Mouse (Mus musculus): Measurements from ENCODE around the gene Aktip.

The Aktip gene

DNA sequence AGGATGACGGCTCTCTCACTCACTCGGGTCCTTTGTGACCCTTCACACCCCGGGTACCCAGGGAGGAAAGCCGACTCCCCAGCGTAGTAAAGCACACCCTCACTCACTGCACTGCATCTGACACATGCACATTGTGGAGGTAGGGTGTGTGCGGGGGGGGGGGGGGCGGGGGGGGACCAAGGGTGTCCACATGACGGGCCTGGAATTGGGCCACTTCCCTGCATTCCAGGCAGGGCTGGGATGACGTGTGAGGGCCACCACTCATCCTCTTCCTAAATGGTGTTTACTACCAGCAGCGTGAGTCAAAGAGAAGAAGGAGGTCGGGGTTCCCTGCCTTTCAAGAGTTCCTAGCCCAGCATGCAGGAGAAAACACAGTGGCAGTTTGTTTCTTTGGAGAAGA, 11.6 kb downstream of the Aktip start:
- DNase-seq: no peak

DNA sequence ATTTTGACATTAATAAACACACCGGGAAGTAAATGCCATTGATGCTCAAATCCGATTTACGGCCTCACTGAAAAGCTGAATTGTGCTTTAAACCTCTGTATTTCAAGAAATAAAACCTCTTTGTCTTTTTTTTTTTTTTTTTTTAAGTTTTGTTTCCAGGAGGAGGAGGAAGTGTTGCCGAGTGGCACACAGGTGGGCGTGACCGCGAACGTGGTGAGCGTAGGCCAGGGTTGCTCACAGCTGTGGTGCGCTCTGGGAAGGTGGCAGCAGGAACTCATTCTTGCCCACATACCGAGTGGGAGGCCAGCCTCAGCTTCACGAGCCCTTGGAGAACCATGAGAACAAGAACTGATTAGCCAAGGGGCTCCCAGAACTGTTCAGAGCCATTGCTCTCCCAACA, 13.4 kb downstream of the Aktip start:
- no peak for DNase-seq

DNA sequence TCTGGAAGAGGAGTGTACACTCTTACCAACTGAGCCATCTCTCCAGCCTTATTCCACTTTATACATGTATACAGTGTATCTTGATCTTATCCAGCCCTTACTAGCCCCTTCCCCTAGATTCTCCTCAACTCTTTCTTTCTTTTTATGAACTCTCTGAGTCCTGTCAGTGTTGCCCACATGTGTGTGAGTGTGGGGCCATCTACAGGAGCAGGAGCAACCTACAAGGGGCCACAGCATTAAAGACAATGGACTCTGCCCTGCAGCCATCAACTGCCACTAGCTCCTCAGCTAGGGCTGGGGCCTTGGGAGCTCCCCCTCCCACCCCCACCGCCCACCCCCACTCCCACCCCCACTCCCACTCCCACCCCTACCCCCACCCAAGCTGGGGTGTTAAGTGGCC, 22.1 kb downstream of the Aktip start:
- DNase-seq: no peak

DNA sequence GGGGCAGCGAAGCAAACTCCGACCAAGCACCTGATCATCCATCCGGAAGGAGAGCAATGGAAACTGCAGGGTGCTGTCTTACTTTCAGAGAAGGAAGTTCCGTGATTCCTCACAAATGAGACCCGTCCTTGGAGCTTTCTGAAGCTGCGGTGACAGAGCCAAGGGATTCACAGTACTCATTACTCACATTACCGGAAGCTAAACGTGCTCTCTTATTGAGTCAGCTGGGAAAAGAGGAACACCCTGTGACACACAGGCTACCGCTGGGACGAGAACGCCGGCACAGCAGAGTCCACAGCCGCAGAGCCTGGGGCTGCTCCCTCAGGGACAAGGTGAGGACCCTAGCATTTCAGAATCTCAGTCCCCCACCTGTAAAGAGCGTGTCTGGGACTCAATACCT, 23.6 kb downstream of the Aktip start:
- DNase-seq: no peak

DNA sequence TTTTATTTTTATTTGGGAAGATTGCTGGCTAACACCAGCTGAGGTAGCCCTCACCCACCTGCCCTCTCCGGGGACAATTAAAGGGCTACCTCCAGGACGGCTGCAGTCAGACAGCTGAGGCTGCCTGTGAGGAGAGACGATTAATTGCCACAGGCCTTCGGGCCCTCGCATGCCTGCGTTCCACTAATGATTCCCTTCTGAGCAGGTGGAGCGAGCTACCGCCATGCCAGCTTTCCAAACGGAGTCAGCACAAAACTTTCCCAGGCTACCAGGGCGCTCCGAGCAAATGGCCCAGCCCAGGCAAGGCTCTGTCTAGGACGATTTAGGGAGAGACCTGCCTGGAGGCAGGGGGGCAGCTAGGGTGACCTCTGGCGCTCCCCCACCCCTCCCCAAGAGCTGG, 28.2 kb downstream of the Aktip start:
- DNase-seq: no peak

DNA sequence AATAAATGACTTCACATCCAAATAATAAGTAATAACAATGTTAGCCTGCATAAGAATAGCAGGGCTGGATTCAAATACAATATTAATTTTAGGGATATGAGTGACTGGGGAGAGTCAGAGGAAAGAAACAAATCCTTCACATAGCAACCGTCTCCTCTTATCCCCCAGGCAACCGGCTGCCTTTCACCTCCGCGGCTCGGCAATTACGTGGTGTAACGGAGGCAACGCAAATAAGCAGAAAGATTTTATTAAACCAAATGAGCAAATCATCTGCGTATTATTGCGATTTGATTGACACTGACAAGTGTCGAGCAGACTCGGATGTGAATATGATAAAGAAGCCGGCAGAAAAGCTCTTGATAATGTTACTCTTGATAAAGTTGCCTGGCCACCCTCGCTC, 28.9 kb downstream of the Aktip start:
- no peak for DNase-seq

DNA sequence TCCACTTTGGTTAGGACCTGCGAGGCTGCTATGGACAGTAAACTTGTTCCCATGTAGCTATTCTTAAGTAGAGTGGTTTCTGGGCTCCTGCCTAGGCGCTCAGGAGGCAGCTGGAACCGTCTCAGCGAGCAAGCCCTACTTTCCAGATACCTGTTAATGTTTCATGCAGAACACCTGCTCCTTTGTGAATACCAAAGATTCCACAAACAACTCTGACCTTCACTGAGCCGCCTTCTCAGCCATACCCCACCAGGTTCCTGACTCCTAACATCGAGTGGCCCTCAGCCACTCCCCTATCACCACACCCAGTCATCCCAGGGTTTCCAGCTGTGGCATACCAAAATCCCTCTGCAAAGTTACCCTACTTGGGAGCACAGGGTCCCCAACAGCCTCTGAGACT, 29.6 kb downstream of the Aktip start:
- peak; percentile 31 for DNase-seq

DNA sequence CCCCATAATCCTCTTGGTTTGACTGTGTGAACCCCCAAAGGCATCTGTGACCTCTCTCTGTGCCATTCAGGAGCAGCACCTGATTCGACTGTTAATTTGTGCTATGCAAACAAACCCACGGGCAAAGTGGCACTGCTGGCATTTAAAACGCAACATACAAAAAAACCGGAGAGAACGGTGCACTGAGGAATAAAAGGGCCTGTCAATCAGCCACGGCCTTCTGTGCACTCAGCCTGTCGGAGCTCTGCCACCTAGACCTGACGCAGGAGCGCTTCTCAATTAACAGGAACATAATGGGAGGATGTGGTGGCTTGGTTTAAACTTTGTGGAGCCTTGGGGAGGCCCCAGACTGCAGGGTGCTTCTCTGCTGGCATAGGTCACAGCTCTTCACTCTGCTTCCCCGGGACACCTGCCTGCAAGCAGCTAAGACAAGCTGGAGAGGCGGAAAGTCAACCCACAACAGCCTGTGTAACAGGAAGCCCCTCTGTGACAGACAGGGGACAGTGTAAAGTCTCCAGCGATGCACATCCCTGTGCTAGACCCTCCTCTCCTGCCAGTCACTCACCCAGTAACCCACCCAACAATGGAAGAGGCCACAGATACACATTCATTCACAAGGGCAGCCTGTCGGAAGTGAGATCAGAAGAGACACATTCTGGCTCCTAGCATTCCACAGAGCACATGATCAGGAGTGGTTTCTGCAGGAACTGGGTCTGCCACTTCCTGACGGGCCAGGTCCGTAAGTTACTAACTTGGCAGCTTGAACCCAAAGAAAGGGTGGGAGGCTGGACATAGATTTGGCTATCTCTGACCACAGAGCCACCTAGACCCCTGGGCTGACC, 39.6 kb downstream of the Aktip start:
- no peak for DNase-seq

DNA sequence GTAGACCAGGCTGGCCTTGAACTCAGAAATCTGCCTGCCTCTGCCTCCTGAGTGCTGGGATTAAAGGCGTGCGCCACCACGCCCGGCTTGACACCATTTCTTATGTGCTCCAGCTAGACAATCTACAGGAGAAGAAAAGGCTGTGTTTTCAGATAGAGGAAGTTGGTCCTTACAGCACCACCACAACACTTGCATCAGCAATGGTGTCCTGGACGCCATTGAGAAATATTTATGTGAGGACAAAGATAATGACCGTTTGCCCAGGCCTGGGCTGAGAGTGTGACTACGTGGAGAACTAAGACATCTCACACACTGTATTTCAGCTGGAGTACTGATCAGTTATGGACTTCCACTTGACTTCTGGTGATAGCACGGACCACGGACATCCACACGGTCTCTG, 41.2 kb downstream of the Aktip start:
- no peak for DNase-seq

DNA sequence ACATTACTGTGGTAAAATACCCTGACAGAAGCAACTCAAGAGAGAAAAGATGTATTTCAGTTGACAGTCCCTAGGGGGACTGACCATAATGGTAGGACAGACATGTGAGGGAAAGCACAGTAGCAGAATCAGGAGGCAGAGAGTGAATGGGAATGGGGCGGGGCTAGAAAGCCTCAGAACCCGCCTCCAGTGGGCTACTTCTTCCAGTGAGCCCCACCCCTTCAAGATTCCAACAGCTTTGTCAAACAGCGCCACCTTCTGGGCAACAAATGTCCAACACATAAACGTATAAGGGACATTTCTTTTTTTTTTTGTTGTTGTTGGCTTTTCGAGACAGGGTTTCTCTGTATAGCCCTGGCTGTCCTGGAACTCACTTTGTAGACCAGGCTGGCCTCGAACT, 45.2 kb downstream of the Aktip start:
- DNase-seq: peak; percentile 71

DNA sequence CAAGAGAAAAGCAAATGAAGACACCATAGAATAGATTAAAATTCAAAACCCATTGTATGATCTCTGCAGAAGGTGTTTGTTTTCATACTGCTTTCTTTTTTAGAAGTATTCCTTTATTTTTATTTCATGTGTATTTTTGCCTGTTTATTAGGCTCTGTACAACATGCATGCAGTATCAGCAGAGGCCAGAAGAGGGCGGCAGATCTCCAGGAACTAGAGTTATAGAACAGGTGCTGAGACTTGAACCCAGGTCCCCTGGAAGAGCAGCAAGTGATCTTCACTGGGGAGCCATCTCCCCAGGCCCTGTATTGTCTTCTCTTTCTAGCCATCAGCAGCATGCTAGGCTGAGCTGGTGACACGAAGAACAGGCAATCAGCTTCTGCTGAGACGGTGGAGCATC, 45.9 kb downstream of the Aktip start:
- no peak for DNase-seq

DNA sequence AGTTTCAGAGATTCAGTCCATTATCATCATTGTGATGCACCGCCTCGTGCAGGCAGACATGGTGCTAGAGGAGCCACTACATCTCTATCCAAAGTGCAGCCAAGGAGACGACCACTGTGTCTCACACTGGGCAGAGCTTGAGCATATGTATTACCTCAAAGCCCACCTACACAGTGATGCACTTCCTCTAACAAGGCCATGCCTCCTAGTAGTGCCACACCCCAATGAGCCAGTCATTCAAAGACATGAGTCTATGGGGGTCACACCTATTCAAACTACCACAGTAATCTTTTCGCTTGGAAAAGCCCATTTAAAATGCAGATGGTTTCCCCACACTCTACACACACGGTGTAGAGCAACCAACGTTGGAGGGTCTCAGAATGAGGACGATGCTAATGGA, 48.2 kb downstream of the Aktip start:
- no peak for DNase-seq

DNA sequence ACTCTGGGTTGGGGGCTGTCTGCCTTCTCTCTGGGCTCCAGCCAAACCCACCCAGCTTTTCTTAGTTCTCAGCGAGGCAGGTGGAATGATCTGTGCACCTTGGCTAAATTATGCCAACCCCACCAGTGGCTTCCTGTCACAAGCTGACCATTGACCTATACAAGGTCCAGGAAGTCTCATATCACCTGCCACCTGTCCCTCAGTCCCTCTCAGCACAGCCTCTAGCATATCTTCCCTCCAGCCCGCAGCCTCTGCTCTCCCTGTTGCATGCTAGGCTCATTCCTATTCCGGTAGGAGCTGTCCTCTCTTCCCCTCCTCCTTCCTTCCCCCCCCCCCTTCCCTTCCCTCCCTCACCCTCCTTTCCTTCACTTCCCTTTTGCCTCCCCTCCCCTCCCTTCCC, 50.5 kb downstream of the Aktip start:
- no peak for DNase-seq

DNA sequence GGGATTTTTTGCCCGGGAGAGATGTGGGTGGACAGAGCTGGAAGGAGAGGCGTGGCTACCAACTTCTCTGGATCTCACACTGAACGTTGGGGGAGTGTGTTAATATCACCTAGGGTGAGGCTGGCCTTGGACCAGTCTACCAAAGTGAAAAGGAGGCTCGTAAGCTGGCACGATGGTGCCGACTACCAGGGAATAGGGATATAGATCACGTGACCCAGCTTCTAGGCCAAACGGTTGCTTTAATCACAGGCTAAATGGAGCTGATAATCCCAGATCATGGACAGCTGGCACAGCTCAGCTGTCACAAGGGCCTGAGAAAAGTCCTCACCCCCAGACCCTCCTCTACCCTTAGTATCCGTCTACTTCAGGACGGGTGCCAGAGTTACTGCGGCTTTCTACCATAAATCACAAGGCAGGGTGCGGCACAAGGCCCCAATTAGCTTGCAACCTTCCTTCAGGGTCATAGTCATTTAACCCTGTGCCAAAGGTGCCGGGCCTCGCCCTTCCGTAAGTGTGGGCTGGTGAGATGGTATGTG, 51.1 kb downstream of the Aktip start:
- DNase-seq: peak; percentile 63

DNA sequence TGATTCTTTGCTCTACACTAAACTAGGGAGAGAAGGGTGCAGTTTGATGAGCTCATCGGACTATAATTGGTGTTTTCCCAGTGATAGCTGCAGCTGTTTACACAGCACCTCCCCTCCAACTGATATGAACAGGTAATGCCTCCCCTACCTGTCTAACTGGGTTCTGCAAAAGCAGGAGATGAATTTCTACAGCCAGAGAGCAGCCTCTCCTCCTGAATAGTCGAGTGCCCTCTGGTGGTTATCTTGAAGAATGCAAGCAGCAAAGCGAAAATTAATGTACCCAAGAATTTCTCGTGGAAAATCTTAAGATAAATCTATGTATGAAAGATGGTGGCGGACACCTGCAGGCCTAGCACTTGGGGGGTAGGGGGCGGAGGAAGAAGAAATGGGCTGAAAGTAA, 52.1 kb downstream of the Aktip start:
- DNase-seq: peak; percentile 61

DNA sequence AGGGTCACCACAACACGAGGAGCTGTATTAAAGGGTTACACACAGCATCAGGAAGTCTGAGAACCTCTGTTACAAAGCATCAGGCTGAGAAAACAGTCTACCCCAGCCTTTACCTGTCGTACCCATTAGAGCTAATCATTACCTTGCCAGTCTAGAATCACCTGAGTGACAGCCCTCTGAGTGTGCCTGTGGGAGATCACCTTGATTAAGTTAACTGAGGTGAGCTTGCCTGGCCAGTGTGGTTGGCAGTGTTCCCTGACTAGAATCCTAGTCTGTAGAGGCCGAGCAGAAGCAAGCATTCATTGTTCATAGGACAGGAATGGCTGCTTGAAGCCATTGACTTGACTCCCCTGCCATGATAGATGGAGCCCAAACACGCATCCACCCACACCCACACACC, 58.9 kb downstream of the Aktip start:
- peak; percentile 60 for DNase-seq

DNA sequence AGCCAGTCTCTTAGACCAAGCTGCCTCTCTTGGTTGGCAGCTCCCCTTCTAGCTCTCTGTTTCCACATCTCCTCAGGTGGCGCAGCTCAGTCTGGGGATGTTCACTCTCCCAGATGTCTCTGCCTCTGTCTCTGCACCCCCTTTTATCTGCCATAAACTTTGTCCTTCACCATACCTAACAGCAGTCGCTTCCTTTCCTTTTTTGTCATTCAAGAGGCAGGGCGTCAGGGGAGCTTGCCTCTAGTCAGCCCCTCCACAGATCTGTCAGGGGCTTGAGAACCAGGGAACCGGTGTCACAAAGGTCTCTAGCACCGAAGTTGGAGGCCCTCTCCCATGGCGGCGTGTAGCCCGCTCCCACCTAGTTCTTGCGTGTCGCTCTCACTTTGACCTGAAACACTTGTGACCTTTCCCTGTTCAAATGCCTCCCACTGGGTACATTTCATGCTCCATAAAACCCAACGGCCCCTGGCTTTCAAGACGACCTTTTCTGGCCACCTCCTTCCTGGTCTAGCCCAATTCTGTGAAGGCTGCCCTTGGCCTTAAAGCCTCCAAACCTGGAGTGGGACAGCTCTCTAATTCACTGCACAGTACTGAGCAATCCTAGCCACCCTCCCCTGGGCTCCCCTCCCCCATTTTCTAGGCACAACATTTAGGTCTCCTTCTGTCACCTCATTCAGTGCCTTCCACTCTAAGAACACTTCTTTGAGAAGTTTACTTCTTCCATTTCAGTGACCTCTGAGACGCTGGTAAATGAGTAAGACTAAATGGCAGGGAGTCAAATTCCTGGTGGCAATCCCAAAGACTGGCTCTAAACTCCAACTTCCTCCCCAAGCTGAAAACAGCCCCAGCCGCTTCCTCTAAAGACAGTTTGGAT, 64.2 kb downstream of the Aktip start:
- DNase-seq: peak; percentile 80

DNA sequence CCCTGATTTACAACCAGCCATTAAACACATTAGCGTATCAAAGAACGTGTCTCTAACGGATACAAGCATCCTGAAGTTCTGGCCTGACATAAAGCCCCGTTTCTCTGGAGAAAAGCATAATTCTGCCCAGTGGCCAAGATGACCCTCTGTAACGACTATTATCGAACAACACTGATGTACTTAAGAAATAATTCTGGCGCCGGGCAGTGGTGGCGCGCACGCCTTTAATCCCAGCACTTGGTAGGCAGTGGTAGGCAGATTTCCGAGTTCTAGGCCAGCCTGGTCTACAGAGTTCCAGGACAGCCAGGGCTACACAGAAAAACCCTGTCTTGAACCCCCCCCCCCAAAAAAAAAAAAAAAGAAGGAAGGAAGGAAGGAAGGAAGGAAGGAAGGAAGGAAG, 65.1 kb downstream of the Aktip start:
- peak; percentile 42 for DNase-seq

DNA sequence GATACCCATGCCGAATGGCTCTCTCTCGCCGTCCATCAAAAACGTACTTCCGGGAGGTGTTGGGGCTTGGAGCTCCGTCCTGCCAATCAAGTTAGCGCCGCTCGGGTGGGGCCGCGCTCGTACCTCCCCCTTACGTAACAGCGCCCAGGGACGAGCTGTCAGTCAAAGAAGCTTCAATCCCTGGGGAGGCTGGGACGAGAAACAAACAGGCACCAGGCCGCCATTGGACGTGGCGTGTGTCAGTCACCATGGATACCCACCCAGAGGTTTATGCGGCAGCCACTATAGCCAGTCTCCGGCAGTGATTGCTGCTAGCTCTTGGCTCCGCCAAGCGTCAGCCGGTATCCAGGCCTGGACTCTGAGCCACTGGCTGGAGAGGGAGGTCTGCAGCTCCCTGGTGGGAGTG, 65.7 kb downstream of the Aktip start:
- DNase-seq: peak; percentile 100

DNA sequence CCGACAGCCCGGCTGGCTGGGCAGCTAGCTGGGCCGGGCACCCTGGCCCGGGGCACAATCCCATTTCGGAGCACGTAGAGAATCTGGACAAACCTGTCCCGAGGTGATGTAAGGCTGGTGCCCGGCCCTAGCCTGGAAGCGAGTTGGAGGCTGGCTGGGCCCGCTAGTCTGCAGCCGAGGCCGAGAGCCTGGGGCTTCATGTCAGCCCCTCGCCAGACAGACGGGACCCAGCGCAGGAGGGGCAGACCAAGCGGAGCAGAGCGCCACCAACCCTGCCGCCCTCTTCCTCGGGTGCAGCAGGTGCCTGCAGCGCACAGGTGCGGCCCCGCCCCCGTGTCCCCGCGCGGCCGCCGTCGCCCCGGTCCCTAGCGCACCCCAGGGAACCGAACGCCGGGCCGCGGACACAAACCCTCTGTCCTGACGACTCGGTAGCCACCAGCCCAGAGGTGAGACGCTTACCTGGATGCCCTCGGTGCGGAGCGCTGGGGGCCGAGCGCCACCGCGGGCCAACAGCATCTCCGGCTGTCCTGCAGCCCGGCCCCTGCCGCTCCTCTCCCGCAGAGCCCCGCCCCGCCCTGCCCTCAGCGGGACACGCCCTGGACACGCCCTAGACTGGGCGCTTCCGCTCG, 66.2 kb downstream of the Aktip start:
- no peak for DNase-seq

DNA sequence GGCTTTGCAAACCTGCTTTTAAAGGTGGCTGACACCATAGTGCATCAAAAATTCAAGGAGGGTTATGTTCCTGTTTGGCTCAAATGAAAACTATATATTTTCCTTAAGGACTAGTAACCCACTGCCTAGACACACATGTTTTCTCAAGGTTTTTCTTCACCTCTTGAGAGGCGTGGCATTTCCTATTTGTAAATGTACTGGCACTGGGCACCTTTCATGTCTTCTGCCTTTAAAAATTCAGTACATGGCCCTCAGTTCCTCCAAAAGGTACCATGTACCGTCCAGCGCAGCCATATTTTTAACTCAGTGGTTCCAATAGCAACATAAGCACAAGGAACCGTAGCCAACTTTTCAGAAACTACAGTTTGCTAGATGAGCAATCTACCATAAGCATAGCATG, 67.0 kb downstream of the Aktip start:
- no peak for DNase-seq

DNA sequence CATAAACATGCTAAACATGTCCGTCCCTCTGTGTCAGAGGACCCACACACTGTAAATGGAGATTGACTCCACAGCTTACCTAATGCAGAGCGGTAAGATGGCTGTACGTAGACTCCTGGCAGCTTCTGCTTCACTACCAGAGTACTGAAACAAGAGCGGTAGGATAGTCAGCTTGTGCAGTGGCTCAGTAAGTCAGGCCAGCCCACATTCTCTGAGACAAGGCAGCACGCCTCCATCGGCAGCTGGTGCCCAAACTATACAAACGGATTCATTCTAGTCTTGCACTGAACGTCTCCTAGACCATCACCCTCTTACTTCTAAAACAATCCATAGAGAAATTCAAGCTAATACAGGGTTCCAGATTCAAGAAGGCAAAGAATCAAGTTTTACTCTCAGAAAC, 73.0 kb downstream of the Aktip start:
- DNase-seq: no peak

DNA sequence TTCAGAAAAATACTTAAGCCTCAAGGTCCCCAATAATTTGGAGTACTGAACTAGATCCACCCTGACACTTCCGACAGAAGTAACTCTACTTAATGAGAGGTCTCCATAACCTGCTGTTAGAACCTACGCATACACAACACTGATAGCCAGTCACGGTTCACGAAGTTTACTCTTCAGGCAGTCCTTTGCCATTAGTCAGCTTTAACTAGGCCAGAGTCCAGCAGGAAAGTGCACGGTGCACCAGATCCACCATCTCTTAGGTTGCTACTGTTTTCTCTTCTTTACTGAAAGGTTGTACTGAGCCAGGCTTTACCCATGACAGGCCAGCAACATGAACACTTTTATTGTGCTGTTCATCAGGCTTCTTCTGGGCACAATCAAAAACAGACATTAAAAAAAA, 75.5 kb downstream of the Aktip start:
- DNase-seq: peak; percentile 45

DNA sequence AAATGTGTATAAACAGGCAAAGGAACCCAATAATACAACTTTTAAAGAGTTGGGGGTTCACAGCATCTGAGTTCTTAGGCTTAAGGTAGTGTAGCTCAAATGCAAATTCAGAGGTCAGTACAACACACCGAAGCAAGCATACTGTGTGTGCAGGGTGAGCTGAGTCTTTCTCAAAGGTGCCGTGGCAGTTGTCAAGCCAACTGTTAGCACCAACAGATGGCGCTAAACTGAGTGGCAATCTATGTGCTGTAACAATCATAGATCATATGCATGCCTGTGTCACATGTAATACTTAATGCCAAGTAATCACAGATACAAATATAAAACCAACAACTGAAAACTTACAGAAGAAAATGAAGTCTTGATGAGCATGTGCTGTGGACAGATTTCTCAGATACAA, 81.6 kb downstream of the Aktip start:
- no peak for DNase-seq

Measured in kidney, adult 18-20 months (tissue).